Mouse (Mus musculus) liver, embryonic 11.5 days (tissue): Measurements from ENCODE around the gene Flywch1. TPM values are rescaled to one million over a fixed set of nuclear protein-coding genes. Genes with fewer than 3 reads are reported as not detected.
A peak's percentile ranks its signal among the peaks of the same experiment; 100 is the strongest.

ENCODE experiments used
- ATAC-seq: fragments of 200-750 bp; cut with Nextera tagmentation; replicated peaks from 2 replicates; pipeline ENCODE4 v1.8.0; 2017; ENCODE audit warnings: moderate number of reproducible peaks, mild to moderate bottlenecking, moderate TSS enrichment, moderate library complexity; ENCODE audit not compliant: low FRiP score
- DNase-seq: peaks from one replicate; pipeline ENCODE4 v3.0.0-alpha.2; 2017; ENCODE audit warnings: low spot score
- H3K27ac ChIP-seq: fragments of 300-500 bp; sonication (generic); 2 replicates; pipeline ENCODE4 v1.5.1; 2014; ENCODE audit warnings: mild to moderate bottlenecking, low read depth, low read length, control low read depth
- H3K27me3 ChIP-seq: fragments of 300-500 bp; sonication (generic); replicated peaks from 2 replicates; pipeline ENCODE4 v1.6.1; 2014; ENCODE audit warnings: low read length, mixed read lengths; ENCODE audit not compliant: control insufficient read depth, insufficient read depth
- H3K36me3 ChIP-seq: fragments of 300-500 bp; sonication (generic); 2 replicates; pipeline ENCODE4 v1.6.1; 2014; ENCODE audit warnings: mild to moderate bottlenecking, low read length, moderate library complexity, mixed read lengths; ENCODE audit not compliant: control insufficient read depth, insufficient read depth
- H3K4me1 ChIP-seq: fragments of 300-500 bp; sonication (generic); replicated peaks from 2 replicates; pipeline ENCODE4 v1.6.1; 2014; ENCODE audit warnings: low read length, mixed read lengths; ENCODE audit not compliant: control insufficient read depth, insufficient read depth
- H3K4me2 ChIP-seq: fragments of 300-500 bp; sonication (generic); 2 replicates; pipeline ENCODE4 v1.6.1; 2014; ENCODE audit warnings: mild to moderate bottlenecking, control low read depth, moderate library complexity
- H3K4me3 ChIP-seq: fragments of 300-500 bp; sonication (generic); 2 replicates; pipeline ENCODE4 v1.5.1; 2014; ENCODE audit warnings: low read depth, low read length, control low read depth
- H3K9ac ChIP-seq: fragments of 300-500 bp; sonication (generic); 2 replicates; pipeline ENCODE4 v1.6.1; 2014; ENCODE audit warnings: low read depth, low read length, control low read depth
- H3K9me3 ChIP-seq: fragments of 300-500 bp; sonication (generic); 2 replicates; pipeline ENCODE4 v1.6.1; 2016; ENCODE audit warnings: low read length, inconsistent platforms, mixed read lengths; ENCODE audit not compliant: control insufficient read depth
- WGBS: fragments of 180-500 bp; shearing (Covaris S2); extraction: QIAGEN DNeasy Blood & Tissue Kit; methylation state at CpG from one replicate; pipeline ENCODE4 v1.1.7; 2014; 5-methylcytosine and 5-hydroxymethylcytosine counted together
- polyA plus RNA-seq: library from polyadenylated mRNA; unstranded; fragments of >200 nt; fragmentation: Nextera tagmentation; extraction: Ambion mirVana; gene quantifications from 2 replicates; pipeline ENCODE4 v1.2.1, GENCODE M21; 2014

Gene Flywch1
- polyA plus RNA-seq, result 39.1 and 42.3 TPM in 2 replicates

DNA sequence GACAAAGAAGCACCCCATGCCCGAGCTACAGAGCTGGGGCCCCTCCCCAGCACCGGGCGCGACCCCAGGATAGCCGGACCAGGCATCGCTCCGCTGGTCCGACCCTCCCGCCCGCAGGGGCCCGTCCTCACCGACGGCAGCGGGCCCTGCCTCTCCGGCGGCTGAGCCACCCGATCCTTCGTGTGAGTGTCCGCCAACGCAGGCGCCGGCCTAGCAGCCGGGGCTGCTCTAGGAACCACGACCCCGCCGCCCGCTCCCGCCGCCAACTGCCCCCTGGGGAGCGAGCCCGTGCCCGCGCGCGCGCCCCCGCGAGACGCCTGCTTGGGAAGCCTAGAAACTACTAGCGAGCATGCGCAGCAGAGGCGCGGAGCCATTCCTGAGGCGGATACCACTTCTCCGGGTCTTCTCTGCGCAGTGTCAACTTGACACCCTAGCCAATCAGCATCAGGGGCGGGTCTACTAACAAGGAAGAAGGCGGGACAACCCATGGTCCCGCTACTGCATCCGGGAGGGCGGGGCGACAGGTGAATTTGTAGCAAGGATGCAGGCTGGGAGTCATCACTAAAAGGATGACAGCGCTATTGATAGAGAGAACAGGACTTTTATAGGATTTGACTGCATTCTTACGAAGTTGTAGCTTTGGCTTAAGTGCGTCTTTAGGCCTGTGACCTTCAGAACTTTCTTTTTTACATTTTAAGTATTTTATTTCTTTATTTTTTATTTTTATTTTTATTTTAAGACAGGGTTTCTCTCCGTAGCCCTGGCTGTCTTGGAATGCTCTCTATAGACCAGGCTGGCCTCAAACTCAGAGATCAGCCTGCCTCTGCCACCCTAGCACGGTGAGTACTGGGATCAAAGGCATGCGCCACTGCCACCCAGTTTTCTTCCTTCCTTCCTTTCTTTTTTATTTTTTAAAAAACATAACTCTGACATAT lies at the start of gene Flywch1:
Gene Flywch1 (minus strand): TSS at position 319 of the 935 bp plus-strand sequence.
- DNase-seq, result peak; percentile 99
- 4% methylated on average over 58 of the region's 58 CpGs for WGBS
- Histone ChIP-seq H3K36me3 (no peaks in the 10 kb centered on the region; the same call in 1 of the 2 replicates), H3K4me1 (peaks cover 9% of the 10 kb centered on the region), H3K9ac (peak within 1 kb of the TSS; percentile 88), H3K4me3 (peak within 1 kb of the TSS; percentile 90), H3K9me3 (no peaks in the 10 kb centered on the region), H3K4me2 (peak within 1 kb of the TSS; percentile 83), H3K27me3 (no peaks in the 10 kb centered on the region), H3K27ac (peak within 1 kb of the TSS; percentile 57)
- ATAC-seq, result peak; percentile 97

DNA sequence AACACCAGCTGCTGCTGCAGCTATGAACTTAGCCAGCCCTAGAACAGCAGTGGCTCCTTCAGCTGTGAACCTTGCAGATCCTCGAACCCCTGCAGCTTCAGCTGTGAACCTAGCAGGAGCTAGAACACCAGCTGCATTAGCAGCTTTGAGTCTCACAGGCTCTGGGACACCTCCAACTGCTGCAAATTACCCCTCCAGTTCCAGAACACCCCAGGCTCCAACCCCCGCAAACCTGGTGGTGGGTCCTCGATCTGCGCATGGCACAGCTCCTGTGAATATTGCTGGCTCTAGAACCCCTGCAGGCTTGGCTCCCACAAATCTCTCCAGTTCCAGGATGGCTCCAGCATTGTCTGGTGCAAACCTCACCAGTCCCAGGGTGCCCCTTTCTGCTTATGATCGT lies 49.3 kb upstream of the Flywch1 start:
- H3K4me2 ChIP-seq, result no peak overlapping the region
- whole genome bisulfite sequencing, result 97% methylated on average over 5 of the region's 5 CpGs
- no peak overlapping the region for H3K9ac ChIP-seq
- no peaks in the 10 kb centered on the region for H3K27me3 ChIP-seq
- peaks cover 35% of the 10 kb centered on the region for H3K9me3 ChIP-seq
- DNase-seq (no peak), ATAC-seq (no peak)
- H3K36me3 ChIP-seq, result peaks cover 93% of the 10 kb centered on the region
- no peak overlapping the region for H3K27ac ChIP-seq
- H3K4me1 ChIP-seq, result no peaks in the 10 kb centered on the region
- no peak overlapping the region for H3K4me3 ChIP-seq

DNA sequence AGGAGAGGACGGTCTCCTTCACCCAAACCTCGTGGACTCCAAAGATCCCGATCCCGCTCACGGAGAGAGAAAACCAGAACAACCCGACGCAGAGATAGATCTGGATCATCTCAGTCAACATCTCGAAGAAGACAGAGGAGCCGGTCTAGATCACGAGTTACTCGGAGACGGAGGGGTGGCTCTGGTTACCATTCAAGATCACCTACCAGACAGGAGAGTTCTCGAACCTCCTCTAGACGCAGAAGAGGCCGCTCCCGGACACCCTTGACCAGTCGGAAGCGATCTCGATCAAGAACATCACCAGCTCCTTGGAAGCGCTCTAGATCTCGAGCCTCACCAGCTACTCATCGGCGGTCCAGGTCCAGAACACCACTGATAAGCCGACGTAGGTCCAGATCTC lies 47.8 kb upstream of the Flywch1 start:
- no peak for ATAC-seq
- no peak overlapping the region for H3K27ac ChIP-seq
- H3K9me3 ChIP-seq, result peaks cover 43% of the 10 kb centered on the region
- H3K4me1 ChIP-seq, result no peaks in the 10 kb centered on the region
- H3K27me3 ChIP-seq, result no peaks in the 10 kb centered on the region
- peaks cover 96% of the 10 kb centered on the region for H3K36me3 ChIP-seq
- H3K4me2 ChIP-seq, result no peak overlapping the region
- no peak overlapping the region for H3K4me3 ChIP-seq
- 98% methylated on average over 25 of the region's 25 CpGs for WGBS
- DNase-seq, result no peak
- H3K9ac ChIP-seq, result no peak overlapping the region

DNA sequence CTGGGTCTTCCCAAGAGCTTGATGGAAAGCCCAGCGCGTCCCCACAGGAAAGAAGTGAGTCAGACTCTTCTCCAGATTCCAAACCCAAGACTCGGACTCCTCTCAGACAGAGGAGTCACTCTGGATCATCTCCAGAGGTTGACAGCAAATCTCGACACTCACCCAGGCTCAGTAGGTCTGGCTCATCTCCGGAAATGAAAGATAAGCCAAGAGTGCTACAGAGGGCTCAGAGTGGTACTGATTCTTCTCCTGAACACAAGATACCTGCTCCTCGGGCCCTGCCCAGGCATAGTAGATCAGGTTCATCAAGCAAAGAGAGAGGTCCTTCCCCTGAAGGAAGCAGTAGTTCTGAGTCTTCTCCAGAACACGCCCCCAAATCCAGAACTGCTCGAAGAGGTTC lies 47.2 kb upstream of the Flywch1 start:
- ATAC-seq, result no peak
- no peaks in the 10 kb centered on the region for H3K27me3 ChIP-seq
- H3K27ac ChIP-seq, result no peak overlapping the region
- H3K4me3 ChIP-seq, result no peak overlapping the region
- peaks cover 43% of the 10 kb centered on the region for H3K9me3 ChIP-seq
- DNase-seq, result no peak
- no peak overlapping the region for H3K4me2 ChIP-seq
- H3K4me1 ChIP-seq, result no peaks in the 10 kb centered on the region
- H3K9ac ChIP-seq, result no peak overlapping the region
- H3K36me3 ChIP-seq, result peaks cover 96% of the 10 kb centered on the region
- 97% methylated on average over 8 of the region's 8 CpGs for WGBS

DNA sequence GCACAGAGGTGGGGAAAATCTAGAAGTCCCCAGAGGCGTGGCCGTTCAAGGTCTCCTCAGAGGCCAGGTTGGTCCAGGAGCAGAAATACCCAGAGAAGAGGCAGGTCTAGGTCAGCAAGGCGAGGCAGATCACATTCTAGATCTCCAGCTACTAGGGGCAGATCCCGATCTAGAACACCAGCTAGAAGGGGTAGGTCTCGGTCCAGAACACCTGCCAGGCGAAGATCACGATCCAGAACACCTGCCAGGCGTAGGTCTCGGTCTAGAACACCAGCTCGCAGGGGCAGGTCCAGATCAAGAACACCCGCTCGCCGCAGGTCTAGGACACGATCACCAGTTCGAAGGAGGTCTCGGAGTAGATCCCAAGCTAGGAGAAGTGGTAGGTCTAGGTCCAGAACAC lies 44.2 kb upstream of the Flywch1 start:
- no peak for ATAC-seq

DNA sequence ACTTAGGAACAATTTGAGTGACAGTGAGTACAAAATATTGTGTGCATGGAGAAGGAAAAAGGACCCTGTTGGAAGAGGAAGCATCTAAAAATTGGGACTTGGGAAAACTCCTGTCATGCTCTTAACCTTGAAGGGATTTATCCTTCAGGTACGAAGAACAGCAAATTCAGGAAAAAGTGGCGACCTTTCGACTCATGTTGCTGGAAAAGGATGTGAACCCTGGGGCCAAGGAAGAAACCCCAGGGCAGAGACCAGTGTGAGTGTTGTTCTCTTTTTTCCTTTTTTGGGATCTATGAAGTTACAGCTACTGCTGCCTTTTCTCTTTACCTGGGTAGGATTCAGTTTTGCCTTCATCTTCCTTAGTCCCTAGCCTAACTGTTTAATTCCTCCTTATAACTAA lies 36.5 kb upstream of the Flywch1 start:
- Histone ChIP-seq H3K9me3 (no peaks in the 10 kb centered on the region), H3K4me1 (peaks cover 15% of the 10 kb centered on the region), H3K27me3 (no peaks in the 10 kb centered on the region), H3K4me2 (no peak overlapping the region), H3K9ac (no peak overlapping the region), H3K27ac (no peak overlapping the region), H3K4me3 (no peak overlapping the region), H3K36me3 (peaks cover 52% of the 10 kb centered on the region)
- WGBS, result 95% methylated on average over 3 of the region's 3 CpGs
- DNase-seq, result no peak
- ATAC-seq, result no peak

More for the DNA sequence above, 44.2 kb upstream of the Flywch1 start:
- Histone ChIP-seq H3K9me3 (peaks cover 43% of the 10 kb centered on the region), H3K4me3 (no peak overlapping the region), H3K27me3 (no peaks in the 10 kb centered on the region), H3K4me2 (no peak overlapping the region), H3K4me1 (no peaks in the 10 kb centered on the region), H3K36me3 (peaks cover 90% of the 10 kb centered on the region), H3K27ac (no peak overlapping the region), H3K9ac (no peak overlapping the region)
- DNase-seq, result no peak
- WGBS, result 96% methylated on average over 16 of the region's 16 CpGs

DNA sequence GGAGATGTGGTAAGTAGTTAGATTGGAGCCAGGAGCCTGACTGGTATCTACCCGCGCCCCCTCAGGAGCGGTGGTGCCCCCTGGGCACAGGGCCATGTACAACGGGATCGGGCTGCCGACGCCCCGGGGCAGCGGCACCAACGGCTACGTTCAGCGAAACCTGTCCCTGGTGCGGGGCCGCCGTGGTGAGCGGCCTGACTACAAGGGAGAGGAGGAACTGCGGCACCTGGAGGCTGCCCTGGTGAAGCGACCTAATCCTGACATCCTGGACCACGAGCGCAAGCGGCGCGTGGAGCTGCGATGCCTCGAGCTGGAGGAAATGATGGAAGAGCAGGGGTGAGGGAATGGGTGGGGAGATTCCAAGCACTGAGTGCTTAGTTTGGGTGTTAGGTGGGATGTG lies 35.5 kb upstream of the Flywch1 start:
- peak overlapping the region; percentile 8 for H3K4me3 ChIP-seq
- no peak overlapping the region for H3K4me2 ChIP-seq
- H3K9me3 ChIP-seq, result no peaks in the 10 kb centered on the region
- H3K36me3 ChIP-seq, result peaks cover 44% of the 10 kb centered on the region
- no peak overlapping the region for H3K9ac ChIP-seq
- ATAC-seq (no peak), DNase-seq (no peak)
- no peaks in the 10 kb centered on the region for H3K27me3 ChIP-seq
- no peak overlapping the region for H3K27ac ChIP-seq
- H3K4me1 ChIP-seq, result peaks cover 15% of the 10 kb centered on the region
- WGBS, result 87% methylated on average over 25 of the region's 25 CpGs

DNA sequence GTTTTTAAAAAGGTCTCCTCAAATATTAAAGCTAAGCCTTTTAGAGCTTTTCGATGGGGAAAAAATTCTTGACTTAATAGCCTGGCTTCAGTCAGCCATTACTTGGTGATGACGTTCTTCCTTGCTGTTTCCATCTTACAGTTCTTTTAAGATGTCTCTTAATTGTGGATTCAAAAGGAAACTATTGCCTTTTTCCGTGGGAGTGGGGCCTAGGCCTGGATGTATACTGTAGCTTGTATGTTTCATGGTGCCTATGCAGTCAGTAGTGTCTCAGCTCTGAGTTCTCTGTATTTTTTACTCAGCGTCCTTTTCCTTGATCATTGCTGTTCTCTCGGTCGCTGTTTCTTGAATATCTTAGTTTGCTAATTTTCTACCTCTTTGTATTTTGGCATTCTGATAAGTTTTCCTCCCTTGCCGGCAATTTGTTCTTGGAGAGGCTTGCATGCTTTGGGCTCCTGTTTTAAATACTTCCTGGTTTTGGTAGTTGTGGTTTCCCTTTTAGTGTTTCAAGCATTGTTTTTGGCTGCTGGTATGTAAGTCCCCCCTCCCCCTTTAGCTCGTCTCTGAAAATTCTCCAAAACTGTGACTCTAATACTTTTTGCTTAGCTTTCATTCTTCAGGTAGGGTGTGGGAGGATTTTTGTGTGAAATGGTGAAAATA lies 33.2 kb upstream of the Flywch1 start:
- H3K4me2 ChIP-seq, result peak overlapping the region; percentile 97
- ATAC-seq (no peak), DNase-seq (no peak)
- H3K4me3 ChIP-seq, result peak overlapping the region; percentile 99
- H3K27ac ChIP-seq, result peak overlapping the region; percentile 97; the same call in 1 of the 2 replicates
- H3K9ac ChIP-seq, result peak overlapping the region; percentile 99
- H3K36me3 ChIP-seq, result peaks cover 25% of the 10 kb centered on the region
- peaks cover 15% of the 10 kb centered on the region for H3K4me1 ChIP-seq
- WGBS, result 3% methylated on average over 8 of the region's 8 CpGs
- H3K9me3 ChIP-seq, result no peaks in the 10 kb centered on the region
- no peaks in the 10 kb centered on the region for H3K27me3 ChIP-seq
